Mouse (Mus musculus) megakaryocyte progenitor cell, adult 5-6 weeks (primary cell): ENCODE results near the gene Mettl7a2. TPM values are rescaled to one million over a fixed set of nuclear protein-coding genes. Genes with fewer than 3 reads are reported as not detected.
"Not testable (repeated sequence)": the region's sequence is repeated elsewhere in the genome, so short reads cannot be mapped to it uniquely, and the experiment has no call there.

Experiments used
- ATAC-seq: replicated peaks from 2 replicates; pipeline ENCODE4 v1.8.0; 2016; ENCODE audit warnings: mild to moderate bottlenecking, moderate TSS enrichment, inconsistent platforms; ENCODE audit not compliant: poor library complexity
- total RNA-seq, 2 experiments: library from RNA; stranded (forward) in 1 of 2; stranded (reverse) in 1 of 2; fragments of 157-497, 149-512 nt in 1 of 2; fragments of 200-1000 nt in 1 of 2; gene quantifications; 2 replicates each; pipeline versions ENCODE4 v1.2.3 to v1.2.4; 2015 to 2017

Mettl7a2 gene
- not detected in 2 replicates for total RNA-seq (2015)
- total RNA-seq (2017): not detected in 2 replicates

DNA sequence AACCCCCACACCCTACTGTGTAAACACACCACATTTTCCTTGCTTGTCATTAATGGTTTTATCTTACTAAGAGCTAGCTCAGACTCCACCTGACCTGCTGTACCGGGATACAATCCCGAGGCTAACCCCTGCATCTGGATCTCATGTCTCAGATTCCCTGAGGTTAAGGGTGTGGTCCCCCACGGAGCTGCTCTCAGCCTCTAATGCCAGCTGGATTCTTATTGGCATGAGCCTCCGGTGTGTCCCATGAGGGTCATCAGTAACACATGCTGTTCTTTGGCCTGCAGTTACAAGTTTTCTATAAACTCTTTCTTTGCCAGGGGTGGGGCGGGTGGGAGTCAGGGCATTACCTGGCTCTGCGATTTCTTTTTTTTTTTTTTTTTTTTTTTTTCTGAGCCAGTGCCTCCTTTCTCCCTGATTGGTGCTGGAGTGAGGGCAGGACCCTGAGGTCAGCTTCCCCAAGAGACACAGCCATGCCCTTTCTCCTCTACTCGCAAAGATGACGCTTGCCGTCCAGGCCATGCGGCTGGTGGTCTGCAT is at the start of gene Mettl7a2, which contains the start of gene Methig1:
TSS of gene Mettl7a2 (plus strand) at position 490 of the 540 bp plus-strand sequence.
TSS of gene Methig1 (plus strand) at position 439 of the 540 bp plus-strand sequence.
- ATAC-seq: no peak

- ATAC-seq: no peak
These were observed 49.5 kb upstream of the Mettl7a2 start for GRCm38 (mm10) chr15:100303428-100304018.

GRCm38 (mm10) chr15:100304019-100304991 is 48.7 kb upstream of the Mettl7a2 start, which contains the start of gene Mettl7a1:
Mettl7a1 (plus strand) TSS chr15:100304140.
- ATAC-seq: peak; percentile 66

GRCm38 (mm10) chr15:100306201-100306600 is 46.8 kb upstream of the Mettl7a2 start:
- no peak for ATAC-seq

DNA sequence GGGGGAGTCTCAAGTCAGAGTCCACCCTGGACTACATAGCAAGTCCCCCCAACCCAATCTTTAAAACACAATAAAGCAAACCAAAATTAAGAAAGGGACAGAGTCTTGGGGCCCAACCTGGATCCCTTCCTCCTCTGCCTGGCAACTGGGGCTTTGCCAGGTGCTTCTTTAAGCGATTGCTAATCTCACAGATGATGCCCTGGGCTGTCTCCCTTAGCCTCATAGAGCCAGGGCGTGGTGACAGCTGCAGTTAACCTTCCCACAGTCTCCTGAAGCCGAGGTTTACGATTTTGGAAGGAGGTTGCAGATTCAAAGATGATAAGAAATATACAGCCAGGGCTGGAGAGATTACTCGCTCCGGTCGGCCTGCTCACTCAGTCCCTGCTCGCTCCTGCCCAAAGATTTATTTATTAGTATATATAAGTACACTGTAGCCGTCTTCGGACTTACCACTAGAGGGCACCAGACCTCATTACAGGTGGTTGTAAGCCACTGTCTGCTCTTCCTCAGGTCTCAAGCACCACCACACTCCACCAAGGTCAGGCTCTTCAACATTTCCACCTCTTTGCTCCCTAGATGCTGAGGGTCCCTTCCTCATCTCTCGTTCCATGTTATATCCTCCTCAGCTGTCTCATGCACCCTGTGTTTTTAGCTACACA is 45.4 kb upstream of the Mettl7a2 start:
- peak; percentile 34; the same call in 1 of the 2 replicates for ATAC-seq

GRCm38 (mm10) chr15:100312346-100312745 is 40.7 kb upstream of the Mettl7a2 start:
- ATAC-seq: peak; percentile 61

DNA sequence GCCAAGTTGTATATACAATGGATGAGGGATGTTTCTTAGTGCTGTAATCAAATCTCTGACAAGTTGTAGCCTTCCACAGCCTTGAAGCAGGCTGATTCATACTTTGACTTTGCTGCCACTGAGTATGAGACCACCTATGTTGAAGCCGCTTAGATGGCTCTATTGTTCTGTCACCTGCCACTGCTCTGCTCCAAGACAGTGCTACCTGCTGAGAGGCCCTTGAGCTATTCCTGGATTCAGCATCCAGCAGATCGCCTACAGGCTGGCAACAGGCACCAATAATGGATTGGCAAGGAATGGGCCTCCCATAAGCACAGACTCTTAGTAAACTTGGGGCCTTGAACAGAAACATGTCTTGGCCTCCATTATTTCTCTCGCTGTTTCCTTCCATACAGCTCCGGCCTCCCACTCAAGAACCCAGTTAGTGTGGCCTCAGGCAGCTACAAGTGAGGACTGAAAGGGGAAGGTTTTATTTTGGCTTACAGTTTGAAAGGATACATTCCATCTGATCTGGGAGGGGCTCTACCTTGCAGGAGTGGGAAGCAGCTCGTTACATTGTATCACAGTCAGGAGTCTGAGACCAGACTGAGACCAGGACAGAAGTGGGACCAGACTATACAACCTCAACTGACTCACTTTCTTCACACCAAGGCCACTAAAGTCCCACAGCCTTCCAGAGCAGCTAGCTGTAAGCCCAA is 38.4 kb upstream of the Mettl7a2 start:
- ATAC-seq: no peak

GRCm38 (mm10) chr15:100318014-100318671 is 34.9 kb upstream of the Mettl7a2 start:
- not testable (repeated sequence) for ATAC-seq

DNA sequence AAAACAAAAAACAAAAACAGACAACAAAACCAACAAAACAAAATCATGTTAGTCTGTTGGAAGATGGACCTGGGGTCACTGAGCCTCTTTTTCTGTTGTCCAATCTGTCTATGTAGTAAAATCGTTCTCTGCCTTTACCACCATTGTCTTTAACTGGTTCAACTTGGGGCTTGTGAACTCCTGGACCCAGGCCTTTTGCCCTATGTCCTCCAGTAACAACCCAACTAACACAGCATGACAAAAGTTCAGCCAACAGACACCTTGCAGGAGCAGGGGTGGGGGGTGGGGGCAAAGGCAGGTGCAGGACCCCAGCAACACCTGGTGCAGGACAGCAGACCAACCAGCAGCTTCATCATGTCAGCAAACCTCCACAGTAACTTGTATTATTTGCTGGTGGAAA is 33.1 kb upstream of the Mettl7a2 start:
- ATAC-seq: no peak

DNA sequence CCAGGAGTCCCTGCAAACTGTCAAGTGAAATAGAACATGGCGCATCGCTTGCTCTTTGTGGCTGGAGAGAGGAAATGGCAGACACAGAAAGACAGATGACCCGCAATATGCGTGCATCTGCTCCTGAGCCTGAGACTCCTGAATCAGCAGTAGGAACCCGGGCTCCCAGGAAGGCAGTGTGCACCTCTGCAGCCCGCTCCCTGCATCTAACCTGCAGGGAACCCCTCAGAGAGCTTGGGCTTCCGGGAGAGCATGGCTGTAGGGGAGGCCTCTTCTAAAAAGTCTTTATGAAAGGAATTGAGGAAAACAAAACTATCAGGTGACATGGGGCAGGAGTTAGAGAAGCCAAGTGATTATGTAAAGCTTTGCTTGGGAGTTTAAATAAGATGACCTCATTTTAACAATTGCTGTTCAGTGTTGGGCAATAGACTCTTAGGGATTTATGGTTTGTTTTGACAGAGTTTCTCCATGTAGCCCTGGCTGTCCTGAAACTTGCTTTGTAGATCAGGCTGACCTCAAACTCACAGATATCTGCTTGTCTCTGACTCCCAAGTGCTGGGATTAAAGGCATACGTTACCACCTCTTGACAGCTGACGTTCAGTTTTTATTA is 32.6 kb upstream of the Mettl7a2 start:
- no peak for ATAC-seq

DNA sequence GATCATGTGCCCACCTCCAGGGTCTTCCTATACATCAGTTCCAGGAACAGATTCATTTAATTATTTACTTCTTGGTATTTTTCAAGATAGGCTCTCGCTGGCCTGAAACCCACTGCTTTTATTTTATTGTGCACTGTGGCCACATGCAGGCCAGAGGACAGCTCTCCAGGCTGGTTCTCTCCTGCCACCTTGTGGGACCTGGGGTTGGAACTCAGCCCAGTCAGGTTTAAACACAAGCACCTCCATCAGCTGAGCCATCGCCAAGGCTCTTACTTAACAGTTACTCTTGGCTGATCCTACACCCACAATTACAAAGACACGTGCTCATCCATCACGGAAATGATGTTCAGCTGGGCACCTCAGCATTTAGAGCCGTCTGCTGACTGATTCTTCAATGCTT is 31.9 kb upstream of the Mettl7a2 start:
- peak; percentile 38; the same call in 1 of the 2 replicates for ATAC-seq

DNA sequence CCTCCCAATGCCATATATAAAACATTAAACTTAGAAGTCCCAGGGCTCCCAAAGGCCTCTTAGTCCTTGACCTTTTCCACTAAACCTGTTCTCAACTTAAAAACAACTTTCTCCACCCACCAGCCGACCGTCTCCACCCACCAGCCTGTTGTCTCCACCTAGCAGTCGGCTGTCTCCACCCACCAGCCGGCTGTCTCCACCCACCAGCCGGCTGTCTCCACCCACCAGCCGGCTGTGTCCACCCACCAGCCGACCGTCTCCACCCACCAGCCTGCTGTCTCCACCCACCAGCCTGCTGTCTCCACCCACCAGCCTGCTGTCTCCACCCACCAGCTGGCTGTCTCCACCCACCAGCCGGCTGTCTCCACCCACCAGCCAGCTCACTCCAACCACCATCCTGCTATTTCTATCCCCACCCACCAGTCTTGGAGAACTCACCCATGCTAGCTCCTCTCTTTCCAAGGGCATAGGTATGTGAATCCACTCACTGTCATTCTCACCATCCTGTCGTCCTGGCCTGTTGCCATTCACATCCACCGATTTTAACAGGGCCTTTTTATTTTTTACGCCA is 28.9 kb upstream of the Mettl7a2 start:
- peak; percentile 97 for ATAC-seq

DNA sequence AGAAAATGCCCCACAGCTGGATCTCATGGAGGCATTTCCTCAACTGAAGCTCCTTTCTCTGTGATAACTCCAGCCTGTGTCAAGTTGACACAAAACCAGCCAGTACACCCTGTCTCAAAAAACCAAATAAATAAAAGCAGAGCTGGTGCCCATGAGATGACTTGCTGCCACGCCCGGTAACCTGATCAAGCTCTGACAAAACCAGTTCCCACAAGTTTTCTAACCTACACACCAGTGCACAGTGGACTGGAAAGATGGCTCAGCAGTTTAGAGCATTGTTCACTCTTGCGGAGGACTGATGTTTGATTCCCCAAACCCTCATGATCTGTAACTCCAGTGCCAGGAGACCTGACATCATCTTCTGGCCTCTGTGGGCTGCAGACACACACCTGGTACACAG is 27.8 kb upstream of the Mettl7a2 start:
- no peak for ATAC-seq

DNA sequence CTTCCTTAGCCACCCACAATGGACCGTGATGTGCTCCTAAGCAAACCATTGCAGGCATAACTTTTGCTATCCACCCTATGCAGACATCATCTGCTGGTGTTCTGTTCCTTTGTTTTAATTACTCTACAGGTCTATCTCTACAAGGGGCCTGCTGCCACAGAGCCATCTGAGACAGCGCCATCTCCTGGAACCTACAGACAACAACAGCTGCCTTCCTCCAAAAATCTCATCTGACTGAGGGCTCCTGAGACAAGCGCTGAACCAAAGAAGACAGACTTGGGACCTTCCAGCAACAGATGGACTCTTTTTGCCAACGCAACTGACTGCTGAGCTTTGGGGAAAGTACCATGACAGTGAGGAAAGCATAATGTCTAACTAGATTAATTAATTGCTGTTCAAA is 24.9 kb upstream of the Mettl7a2 start:
- not testable (repeated sequence) for ATAC-seq

DNA sequence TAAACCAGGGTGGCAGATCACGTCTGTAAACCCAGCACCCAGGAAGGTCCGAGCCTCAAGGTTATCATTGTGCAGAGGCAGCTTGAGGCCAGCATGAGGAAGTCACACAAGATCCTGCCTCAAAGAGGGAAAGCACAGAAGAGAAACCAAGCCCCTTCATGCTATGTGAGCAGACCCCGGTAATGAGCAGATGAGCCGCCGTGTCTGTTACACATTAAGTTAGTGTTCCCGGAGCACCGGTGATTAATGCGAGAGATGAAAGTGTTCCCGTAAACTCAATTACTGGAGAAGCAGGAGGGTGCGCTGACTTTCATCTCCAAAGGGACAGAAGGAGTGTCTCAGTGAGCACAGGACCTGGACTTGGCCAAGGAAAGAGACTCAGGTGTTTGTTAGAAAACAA is 23.7 kb upstream of the Mettl7a2 start:
- ATAC-seq: not testable (repeated sequence)

DNA sequence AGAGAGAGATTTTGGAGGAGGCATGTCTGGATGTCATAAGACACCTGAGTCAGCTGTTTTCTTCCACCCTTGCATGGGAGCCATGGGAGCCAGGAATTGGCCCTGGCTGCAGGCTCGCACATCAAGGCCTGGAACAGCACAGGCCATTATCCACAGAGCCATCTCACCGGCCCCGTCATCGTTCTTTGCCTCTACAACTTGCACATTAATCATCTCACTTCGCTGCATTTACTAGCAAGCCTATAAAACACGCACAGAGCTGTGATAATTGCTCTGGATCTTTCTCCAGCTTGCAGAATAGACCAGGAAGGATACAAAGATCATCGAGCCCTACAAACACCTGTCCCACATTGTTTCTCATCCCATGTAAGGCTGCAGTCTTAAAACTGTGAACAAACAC is 22.3 kb upstream of the Mettl7a2 start:
- ATAC-seq: no peak

GRCm38 (mm10) chr15:100332077-100332961 is 20.7 kb upstream of the Mettl7a2 start:
- ATAC-seq: peak; percentile 88

DNA sequence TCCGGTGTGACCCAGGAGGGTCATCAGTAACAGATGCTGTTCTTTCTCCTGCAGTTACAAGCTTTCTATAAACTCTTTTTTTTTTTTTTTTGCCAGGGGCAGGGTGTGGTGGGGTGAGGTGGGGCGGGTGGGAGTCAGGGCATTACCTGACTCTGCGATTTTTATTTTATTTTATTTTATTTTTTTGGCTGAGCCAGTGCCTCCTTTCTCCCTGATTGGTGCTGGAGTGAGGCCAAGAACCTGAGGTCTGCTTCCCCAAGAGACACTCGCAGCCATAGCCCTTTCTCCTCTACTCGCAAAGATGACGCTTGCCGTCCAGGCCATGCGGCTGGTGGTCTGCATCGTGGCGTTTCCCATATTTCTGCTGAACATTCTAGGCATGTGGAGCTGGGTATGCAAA is 18.4 kb upstream of the Mettl7a2 start, which contains the start of gene Mettl7a3:
TSS of gene Mettl7a3 (plus strand) at position 301 of the 400 bp plus-strand sequence.
- ATAC-seq: no peak
